Mouse (Mus musculus) lung, postnatal 14 days (tissue): ENCODE measurements around the gene Hopx.
A peak's percentile ranks its signal among the peaks of the same experiment; 100 is the strongest.
"Not testable (repeated sequence)": the region's sequence is repeated elsewhere in the genome, so short reads cannot be mapped to it uniquely, and the experiment has no call there.

Experiments used
- DNase-seq: peaks from one replicate; pipeline ENCODE4 v3.0.0; 2021

Gene Hopx

DNA sequence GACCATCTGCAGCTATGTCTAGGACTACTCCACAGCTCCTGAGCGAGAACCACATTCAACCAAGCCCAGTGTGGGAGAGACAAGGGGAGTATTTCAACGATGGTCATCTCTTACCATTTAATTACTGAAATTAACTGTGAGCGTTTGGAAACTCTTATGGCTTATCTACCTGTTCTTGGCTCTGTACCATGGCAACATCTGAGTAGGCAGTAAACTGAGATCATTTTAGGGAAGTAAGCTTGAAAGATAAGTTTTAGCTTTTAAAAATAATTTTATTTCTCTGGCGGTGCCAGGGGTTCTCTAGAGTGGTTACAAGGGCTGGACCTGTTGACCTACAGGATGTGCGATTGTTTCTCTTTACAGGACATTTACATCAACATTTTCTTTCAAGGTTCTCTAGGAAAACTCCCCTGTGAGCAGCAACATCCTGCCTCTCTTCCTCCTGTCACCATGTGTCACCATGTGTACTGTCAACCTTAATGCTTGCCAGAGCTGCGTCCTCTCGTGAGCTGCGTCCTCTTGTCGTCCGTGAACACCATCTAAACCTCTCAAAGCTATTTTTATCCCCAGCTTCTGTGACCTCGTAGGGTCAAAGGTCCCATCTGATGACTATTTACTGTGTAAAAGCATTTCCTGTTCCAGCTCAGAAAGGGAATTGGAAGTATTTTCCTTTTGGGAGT, 15.5 kb downstream of the Hopx start:
- DNase-seq = no peak

DNA sequence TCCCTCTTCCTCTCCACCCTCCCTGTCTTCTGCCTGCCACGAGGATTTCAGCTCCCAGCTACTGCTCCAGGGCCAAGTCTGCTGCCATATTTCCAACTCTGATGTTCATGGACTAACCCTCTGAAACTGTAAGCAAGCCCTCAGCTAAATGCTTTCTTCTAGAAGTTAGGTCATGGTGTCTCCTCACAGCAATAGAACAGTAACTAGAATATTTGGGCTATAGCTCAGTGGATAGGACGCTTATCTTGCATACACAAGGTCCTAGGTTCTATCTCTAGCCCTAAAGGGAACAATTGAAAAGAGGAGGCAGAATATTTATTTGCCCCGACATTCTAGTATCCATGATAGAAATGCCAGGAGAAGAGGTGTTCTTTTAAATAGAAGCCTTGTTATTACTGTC, 16.0 kb downstream of the Hopx start:
- DNase-seq = no peak

DNA sequence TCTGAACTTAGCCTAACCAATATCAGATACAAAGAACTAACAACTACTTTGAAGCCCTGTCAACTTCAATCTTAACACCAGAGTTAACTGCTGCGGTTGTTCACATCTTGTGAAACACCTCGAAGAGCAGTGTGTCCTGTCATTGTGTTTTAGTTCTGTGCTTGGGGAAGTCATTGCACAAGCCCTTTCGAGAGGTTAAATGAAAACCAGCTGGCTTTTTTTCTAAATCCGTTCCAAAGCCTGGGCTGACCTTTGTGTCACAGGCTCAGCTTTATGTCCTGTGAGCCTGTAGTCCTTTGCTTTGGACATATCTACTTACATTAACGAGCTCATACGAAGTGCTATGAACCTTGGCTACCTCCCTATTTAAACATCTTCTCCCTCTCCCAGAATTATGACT, 17.2 kb downstream of the Hopx start:
- DNase-seq = no peak

- DNase-seq = not testable (repeated sequence)
Measured at GRCm38 (mm10) chr5:77096194-77096593, 18.7 kb downstream of the Hopx start.

DNA sequence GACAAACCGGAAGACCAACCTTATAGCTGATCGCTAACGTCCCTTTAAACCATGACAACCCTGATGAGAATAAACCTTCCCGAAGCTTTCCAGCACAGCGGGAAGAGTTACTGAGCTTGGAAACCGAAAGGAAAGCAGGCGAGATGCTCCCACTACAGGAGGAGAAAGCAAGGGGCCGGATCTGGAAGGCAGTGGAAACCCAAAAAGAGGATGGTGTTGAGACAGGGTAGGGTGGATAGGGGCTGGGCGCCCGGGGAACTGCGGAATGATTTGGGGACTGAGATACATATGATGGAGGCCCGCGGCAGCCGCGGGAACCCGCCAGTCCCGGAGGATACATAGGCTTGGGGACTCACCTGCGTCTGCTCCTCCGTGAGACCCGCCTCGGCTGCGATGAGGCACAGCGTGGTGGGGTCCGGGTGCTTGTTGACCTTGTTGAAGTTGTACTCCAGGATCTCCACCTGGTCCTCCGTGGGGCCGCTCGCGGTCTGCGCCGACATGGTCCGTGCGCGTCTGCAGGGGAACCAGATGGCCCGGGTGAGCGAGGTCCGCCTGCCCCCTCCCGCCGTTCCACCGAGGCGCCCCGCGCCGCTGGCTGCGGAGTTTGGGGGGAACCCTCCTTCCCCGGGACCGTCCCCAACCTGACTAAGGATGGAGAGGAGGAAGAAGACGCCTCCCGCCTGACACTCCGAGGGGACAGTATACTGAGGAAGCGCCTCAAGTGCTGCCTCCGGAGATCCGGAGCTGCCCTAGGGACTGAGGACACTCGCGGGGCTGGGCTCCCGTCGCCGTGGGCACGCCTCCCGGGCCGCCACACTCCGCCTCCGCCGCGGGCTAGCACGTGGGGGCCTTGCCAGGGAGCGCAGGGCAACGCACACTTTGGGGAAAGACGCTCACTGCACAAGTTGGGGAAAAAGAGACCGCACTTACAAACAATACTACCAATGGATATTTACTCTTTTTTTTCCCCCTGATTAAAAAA, 20.1 kb downstream of the Hopx start:
- DNase-seq = peak; percentile 85

- no peak for DNase-seq
Measured at GRCm38 (mm10) chr5:77093961-77094360, 21.0 kb downstream of the Hopx start.

DNA sequence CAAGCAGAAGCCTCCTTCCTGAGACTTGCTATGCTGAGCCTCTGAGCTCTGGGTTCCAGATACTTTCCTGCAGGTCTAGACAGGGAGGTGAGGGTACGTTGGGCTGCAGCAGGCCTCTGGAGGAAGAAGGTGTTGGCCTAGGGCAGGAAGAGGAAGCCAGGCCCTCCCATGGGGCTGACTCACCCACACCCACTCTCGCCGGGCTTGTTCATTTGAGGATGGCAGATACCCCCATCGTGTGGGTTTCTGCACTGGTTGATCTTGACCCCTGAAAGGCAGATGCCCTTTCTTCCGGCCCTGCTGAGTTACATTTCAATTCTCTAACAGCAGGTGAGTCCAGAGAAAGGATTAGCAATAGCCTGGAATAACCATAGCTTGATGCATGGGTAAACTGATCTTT, 22.4 kb downstream of the Hopx start:
- no peak for DNase-seq

DNA sequence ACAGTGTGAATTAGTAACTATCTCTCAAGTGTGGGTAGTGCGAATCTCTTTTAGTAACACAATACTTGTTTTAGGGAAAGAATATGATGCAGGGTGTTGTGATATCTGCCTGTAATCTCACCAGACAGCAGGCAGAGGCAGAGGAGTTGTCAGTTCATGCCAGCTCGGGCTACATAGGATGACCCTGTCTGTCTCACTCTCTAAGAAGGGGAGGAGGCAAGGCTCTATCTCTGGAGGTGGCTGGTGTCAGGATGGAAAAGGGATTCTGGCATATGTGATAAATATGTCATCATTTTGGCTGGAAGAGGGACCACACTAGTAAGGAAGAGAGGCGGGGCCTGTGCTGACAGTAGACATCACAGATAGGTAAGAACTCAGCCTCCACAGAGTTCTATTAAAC, 23.0 kb downstream of the Hopx start:
- DNase-seq = no peak

- no peak for DNase-seq
Measured at GRCm38 (mm10) chr5:77090521-77091096, 24.3 kb downstream of the Hopx start.

GRCm38 (mm10) chr5:77089901-77090300, 25.0 kb downstream of the Hopx start:
- no peak for DNase-seq

GRCm38 (mm10) chr5:77089294-77089693, 25.6 kb downstream of the Hopx start:
- peak; percentile 75 for DNase-seq

DNA sequence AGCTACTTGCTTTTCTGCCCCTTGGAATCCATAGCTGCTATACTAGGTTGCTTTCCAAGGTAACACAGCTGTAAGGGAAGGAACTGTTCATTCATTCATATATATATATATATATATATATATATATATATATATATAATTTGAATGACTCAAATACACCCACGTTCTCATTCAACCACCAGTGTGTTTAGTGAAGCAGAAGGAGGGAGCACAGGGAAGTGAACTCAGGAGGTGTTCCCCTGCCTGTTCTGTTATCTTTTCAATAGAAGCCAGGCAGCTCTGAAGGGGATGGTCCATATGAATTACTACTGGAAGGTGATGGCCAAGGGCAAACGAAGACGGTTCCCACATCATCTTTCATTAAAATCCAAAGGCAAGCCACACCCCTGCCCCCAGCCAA, 27.8 kb downstream of the Hopx start:
- no peak for DNase-seq

- DNase-seq = no peak
Measured at GRCm38 (mm10) chr5:77086541-77086940, 28.4 kb downstream of the Hopx start.

GRCm38 (mm10) chr5:77085753-77086450, 29.0 kb downstream of the Hopx start:
- no peak for DNase-seq

DNA sequence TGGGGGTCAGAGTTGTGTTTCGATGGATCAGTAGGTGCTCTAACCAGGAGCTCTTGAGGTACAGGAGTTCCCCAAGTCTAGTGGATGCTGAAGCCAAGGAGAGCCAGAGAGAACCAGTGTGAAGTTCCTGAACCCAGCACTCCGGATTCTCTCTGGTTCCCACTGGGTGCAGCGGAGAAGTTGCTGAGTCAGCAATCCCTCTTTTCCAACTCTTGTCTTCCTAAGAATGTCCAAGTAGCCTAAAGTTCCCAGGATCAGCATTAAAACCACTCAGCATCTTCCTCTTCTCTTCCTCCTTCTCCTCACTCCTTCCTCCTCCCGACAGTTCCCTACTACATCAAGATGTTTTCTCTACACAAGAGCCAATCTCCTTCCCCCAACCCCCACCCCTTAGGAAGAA, 30.5 kb downstream of the Hopx start:
- DNase-seq = no peak

GRCm38 (mm10) chr5:77082735-77083134, 32.2 kb downstream of the Hopx start:
- no peak for DNase-seq

DNA sequence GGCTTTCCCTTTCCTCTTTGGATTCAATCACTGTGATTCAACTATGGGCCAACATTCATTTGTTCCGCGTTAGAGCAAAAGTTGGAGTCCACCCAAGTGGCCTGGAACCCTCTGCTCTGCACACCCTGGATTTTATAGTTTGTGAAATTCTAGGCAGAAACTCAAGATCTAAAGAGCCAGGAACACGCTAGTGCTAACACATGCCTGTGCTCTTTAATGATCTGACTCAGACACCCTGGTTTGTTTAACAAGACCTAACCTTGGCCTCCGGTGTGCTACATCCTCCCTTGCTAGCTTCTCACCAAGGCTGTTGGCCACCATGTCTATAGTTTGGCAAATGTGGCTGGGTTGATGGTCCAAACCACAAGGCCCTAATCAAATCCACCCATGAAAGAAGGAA, 34.2 kb downstream of the Hopx start:
- DNase-seq = no peak

DNA sequence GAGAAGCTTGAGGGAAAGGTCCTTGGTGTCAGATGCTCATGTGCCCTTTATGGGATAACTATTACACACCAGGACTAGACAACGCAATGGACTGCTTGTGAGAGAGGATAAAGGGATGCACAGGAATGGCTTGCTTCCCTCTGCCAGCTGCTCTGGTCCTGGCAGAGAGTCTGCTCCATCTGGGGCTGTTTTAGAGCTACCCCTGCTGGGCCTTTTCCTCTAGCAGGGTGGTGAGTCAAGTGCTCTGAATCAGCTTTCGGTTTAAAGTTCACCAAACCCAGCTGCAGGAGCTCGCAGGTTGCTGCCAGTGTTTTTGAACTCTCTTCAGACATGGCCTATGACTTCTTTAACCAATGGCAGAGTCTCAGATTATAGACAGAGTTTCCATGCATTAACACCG, 39.0 kb downstream of the Hopx start:
- DNase-seq = no peak

DNA sequence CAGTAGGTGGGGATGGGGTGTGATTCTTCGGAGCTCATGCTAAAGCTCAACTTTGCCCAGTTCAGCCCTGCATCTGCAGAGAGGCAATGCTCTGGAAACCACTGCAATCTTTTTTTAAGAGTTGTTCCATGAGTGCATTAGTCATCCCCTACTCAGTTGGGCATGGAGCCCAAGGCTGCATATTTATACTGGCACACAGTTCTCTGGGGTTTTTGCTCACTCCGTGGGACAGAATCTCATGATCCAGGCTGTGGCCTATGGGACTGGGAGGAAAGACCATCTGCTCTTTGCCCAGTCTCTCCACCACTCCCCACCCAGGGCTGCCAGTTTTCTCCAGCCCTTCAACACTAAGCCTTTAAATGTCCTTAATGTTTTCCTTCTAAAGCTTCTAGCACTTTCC, 40.0 kb downstream of the Hopx start:
- DNase-seq = peak; percentile 65

DNA sequence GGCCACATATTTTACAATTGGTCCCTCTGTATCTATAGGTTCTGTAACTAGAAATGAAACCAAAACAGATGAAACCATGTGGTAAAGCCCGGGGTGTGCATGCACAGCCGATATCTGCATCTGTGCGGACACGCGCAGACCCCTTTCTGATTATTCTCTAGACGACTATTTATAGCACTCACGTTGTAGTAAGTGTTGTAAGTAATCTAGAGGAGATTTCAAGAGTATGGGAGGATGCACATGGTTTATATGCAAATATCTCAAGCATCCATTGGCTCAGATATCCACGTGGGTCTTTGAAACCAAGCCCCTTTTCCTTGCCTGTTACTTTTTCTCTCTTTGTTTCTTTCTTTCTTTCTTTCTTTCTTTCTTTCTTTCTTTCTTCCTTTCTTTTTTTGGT, 41.1 kb downstream of the Hopx start:
- no peak for DNase-seq

GRCm38 (mm10) chr5:77071626-77072025, 43.3 kb downstream of the Hopx start:
- DNase-seq = no peak

DNA sequence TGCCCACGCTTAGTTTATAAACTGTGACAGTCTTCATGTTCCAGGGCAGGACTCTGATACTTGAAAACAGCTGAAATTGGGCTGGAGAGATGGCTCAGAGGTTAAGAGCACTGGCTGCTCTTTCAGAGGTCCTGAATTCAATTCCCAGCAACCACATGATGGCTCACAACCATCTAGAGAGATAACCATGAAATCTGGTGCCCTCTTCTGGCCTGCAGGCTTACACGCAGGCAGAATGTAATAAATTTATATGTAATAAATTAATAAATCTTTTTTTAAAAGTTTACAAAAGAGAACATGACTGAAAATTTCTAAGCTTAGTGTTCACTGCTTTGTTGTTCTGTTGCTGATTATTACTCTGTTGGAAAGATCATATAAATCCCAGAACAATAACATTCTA, 43.9 kb downstream of the Hopx start:
- DNase-seq = no peak

GRCm38 (mm10) chr5:77067321-77067720, 47.6 kb downstream of the Hopx start:
- DNase-seq = no peak
